Mouse (Mus musculus) heart, adult 10 weeks (tissue): ENCODE measurements around the gene Twist1. TPM values are rescaled to one million over a fixed set of nuclear protein-coding genes. Genes with fewer than 3 reads are reported as not detected.

Source experiments
- polyA plus RNA-seq: library from polyadenylated mRNA; stranded (reverse); fragments of 350-450 nt; fragmentation: Illumina TruSeq; extraction: RNeasy Lipid Tissue Mini Kit (QIAGEN cat#74804); gene quantifications from one replicate; pipeline ENCODE4 v1.2.3, GENCODE M21; 2014; ENCODE audit warnings: low read depth, low replicate concordance

The Twist1 gene
- polyA plus RNA-seq = 2.0 TPM

DNA sequence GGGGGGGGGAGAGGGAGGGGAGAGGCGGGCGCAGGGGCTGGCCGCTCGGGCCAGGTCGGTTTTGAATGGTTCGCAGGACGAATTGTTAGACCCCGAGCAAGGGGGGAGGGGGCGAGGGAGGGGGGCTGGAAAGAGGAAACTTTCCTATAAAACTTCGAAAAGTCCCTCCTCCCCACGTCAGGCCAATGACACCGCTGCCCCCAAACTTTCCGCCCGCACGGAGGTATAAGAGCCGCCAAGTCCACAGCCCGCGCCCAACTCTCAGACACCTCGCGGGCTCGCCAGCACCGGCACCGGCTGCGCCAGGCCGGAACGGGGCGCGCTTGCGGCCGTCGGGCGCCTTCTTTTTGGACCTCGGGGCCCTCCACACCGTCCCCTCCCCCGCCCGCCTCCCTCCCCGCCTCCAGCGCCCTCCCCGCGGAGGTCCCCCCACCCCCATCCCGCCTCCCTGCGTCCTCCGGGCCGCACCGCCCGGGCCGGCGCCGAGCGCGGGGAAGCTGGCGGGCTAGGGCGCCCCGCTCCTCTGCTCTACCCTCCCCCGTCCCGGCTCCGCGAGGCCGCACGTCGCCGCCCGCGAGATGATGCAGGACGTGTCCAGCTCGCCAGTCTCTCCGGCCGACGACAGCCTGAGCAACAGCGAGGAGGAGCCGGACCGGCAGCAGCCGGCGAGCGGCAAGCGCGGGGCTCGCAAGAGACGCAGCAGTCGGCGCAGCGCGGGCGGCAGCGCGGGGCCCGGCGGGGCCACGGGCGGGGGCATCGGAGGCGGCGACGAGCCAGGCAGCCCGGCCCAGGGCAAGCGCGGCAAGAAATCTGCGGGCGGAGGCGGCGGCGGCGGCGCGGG is at the start of gene Twist1:
Gene Twist1 (plus strand): TSS at position 272 of the 841 bp plus-strand sequence.

DNA sequence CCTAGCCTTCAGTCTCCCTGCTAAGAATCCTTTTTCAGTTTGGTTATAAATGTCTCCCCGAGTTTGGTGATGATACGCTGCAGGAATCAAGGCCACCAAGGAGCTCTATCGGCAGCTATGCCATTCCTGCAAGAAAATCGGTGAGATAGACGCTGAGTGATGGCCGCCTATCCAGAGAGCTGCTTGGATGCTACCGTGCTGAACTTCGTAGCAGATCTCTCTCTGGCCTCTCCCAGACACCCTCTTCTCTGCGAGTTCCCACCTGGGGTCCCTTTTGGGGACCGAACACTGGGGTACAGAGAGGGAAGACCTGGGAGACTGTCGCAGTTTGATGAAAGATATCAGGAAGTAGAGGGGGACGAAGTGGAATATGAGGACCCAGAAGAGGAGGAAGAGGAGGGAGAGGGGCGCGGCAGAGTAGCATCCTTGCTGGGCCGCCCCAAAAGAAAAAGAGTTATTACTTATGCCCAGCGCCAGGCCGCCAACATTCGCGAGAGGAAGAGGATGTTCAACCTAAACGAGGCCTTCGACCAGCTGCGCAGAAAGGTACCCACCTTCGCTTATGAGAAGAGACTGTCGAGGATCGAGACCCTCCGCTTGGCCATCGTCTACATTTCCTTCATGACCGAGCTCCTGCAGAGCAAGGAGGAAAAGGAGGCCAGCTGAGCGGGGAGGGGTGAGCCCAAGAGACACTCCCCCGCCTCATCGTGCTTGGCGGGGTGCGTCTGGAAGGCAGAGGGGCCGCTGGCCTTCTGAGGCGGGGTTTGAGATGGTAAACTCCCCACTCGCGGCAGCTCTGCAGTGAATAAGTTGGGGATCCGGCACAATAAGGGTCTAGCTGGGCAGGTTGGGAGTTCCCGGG is 28.9 kb upstream of the Twist1 start, which contains the start of gene Ferd3l:
Gene Ferd3l (plus strand): TSS at position 95 of the 862 bp plus-strand sequence.

Other genes with a start within 250 kb of the Twist1 start
- not detected for gene Ferd3l, start 29.2 kb upstream of the Twist1 start, polyA plus RNA-seq